Mouse (Mus musculus) heart, adult 9 months (tissue): ENCODE measurements at regions not wholly inside any gene's neighbourhood (a gene's known extent, or its start where the extent isn't known, plus 50 kb on each side); places are given as distances from the start of the nearest gene placed in this dataset.
"Not testable (repeated sequence)": the region's sequence is repeated elsewhere in the genome, so short reads cannot be mapped to it uniquely, and the experiment has no call there.

Source experiments
- DNase-seq, 2 experiments: peaks; one replicate each; pipeline ENCODE4 v3.0.0; 2022; ENCODE audit warnings: low spot score in 2 of 2

DNA sequence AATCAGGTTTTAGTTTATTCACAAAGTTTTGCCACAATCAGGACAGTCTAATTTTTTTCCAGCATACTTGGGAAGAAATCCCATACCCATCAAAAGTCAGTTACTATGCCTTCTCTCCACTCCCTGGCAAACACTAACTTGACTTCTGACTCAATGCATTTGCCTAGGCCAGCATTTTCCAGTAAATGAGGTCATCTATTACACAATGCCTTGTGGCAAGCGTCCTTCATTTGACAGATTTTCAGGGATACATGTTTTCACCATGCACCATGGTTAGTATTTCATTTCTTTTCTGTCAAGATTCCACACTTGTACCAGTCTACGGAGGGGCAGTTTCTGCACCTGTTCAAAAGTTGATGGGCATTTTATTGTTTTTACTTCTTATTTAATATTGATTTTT lies 88.4 kb upstream of the Slc2a12 start:
- not testable (repeated sequence) for DNase-seq

DNA sequence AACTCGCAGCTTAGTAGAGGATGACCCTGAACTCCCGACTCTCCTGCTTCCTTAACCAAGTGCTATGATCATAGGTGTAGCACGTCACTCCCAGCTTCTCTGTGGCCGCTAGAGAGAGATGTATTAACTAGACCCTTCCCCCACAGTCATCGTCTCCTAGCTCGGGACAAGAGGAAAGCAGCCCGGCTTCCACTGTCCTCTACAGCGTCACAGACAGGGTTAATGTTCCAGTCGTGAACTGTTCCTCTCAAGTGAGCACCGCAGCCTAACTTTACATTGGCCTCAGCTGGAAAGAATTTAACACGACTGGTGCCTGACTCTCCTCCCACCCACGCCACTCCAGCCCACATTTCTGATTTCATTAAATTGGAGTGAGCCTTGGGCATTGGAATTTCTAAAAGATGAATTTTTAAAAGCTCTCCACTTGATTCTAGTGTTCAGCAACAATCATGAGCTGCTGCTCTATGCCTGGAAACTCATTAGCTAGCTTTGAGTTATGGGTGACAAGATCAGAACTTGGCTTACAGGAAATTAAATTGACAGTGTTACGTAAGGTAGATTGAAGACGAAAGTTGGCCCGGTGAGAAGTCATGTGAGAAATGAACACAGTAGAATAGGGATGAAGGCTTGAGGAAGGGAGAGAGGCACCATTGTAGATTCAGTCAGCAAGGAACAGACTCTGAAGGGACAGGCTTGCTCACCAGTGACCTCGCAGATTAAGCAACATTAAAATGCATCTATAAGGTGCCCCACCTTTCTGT lies 75.4 kb upstream of the Slc2a12 start:
- DNase-seq, result not testable (repeated sequence)

DNA sequence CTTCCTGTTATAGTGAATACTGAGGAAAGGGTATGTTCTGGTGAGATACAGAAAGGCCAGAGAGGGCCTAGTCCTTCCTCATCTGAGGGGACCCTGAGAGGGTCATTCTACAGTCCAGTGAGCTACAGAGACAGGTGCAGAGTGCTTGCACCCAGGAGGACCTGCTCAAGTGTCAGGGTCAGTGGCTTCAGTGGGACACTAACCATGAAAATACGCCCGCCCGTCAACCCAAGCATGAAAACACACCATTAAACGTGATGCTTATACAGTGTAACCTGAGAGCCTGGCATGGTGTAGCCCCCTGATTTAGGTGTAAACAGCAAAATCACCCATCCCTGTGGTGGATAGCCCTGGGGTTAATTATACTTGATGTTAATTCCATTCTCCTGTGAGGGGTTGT lies 70.8 kb upstream of the Slc2a12 start:
- not testable (repeated sequence) for DNase-seq

DNA sequence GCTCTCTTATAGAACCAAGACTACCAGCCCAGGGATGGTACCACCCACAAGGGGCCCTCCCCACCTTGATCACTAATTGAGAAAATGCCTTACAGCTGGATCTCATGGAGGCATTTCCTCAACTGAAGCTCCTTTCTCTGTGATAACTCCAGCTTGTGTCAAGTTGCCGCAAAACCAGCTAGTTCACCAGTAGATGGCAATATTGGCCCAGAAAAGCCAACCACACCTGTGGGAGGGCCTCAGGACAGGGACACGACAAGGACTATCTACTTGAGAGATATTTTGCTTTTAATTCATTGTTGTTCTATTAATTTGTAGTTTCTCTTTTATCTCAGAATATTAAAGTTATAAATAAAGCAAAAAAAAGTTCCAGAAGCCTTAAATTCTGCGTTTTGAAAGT lies 65.4 kb upstream of the Slc2a12 start:
- peak in 1 of 2 experiments; percentile 14 for DNase-seq

DNA sequence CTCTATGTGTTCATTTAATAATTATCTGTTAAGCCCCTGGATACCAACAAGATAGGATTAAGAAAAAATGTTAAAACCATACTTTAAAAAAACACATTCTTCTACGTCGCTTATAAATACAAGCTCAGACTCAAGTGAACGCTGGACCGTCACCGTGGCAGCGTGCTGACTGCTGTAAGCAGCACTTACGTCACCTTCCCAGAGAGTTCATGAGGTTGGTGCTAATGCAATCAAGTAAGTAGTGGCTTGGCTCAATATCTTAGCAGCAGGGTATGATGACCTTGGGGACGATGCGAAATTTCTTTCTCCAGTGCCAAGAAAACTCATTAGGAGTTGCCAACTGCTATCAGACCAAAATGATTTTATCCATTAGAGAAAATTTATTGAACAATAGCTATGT lies 63.5 kb upstream of the Slc2a12 start:
- not testable (repeated sequence) for DNase-seq

DNA sequence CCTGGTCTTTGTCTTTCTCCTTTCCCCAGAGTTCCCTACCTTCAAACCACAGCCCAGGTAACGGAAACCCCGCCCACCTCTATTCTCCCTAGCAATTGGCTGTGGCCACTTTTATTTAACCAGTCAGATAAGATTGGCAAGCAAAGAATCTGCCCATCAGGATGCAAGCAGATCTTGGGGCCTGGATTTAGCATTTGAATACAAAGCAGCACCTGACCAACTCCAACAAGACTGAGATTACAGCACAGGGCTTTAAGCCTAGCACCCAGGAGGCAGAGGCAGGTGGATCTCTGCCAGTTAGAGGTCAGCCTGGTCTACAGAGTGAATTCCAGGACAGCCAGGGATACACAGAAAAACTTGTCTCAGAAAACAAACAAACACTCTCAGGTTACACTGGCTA lies 61.5 kb upstream of the Slc2a12 start:
- not testable (repeated sequence) for DNase-seq

DNA sequence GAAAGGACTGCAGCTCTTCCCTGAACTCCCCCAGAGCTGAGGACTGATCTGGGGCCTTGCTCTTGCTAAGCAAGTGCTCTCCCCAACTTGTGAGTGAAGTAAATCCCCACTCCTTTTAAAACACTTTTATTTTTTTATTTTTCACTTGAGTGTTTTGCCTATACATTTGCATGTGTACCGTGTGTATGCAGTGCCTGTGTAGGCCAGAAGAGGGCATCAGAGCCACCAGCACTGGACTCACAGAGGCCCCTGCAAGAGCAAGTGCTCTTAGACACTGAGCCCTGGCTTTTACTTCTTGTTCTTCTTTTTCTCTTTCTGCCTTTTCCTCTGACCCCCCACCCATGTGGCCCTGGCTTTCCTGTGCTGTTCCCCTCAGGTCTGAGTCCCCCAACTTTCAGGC lies 56.2 kb upstream of the Slc2a12 start:
- DNase-seq, result not testable (repeated sequence)

DNA sequence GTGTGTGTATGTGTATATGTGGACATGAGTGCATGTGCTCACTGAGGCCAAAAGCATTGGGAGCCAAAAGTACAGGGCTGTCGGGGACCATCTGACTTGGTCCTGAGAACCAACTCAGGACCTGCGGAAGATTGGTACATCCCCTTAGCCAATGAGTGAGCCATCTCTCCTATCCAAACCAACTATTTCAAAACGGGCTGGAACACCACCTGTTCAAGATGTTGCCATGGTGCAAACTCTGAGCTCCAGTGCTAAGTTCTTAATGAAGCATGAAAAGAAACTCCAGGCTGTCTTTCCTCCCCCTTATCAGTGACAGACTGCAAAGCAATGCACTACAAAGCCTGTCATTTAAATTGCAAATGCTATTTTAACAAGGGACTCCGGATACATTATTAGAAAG lies 53.1 kb upstream of the Slc2a12 start:
- DNase-seq, result not testable (repeated sequence)

DNA sequence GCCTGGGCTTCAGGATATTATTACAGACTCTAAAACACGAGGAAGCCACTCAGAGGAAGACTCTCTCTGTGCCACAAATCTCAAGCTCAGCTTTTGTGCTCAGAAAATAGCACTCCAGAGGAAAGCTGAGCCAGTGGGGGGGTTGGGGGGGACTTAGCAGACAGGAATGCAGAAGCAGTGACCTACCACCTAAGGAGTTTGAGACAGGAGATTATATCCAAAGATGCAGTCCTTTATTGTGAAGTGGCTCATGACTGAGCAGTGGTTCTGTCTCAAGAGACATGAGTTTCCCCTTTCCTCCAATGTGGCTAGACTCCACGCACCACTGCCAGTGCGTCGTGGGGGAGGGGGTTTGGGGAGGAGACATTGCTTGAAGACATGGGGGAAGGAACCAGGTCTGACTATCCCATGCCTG lies 52.6 kb upstream of the Slc2a12 start:
- not testable (repeated sequence) for DNase-seq

DNA sequence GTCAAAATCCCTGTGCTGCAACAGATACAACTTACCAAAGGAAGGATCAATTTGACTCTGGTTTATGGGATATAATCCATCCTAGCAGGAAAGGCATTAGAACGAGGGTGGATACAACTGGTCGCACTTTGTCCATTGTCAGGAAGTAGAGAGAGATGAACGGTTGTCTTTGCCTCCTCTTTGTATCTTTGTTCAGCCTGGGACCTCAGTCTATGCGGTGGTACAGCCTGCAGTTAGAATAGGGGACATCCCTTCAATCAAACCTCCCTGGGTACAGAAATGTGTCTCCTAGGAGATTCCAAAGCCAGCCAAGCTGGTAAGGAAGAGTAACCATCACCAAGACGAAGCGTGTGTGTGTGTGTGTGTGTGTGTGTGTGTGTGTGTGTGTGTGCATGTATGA lies 52.1 kb upstream of the Slc2a12 start:
- not testable (repeated sequence) for DNase-seq
